Mouse (Mus musculus) spleen, adult 12 weeks (tissue): ENCODE measurements at regions not wholly inside any gene's neighbourhood (a gene's known extent, or its start where the extent isn't known, plus 50 kb on each side); places are given as distances from the start of the nearest gene placed in this dataset.

ENCODE experiments used
- DNase-seq: peaks from one replicate; pipeline ENCODE4 v3.0.0; 2022; ENCODE audit warnings: low spot score

DNA sequence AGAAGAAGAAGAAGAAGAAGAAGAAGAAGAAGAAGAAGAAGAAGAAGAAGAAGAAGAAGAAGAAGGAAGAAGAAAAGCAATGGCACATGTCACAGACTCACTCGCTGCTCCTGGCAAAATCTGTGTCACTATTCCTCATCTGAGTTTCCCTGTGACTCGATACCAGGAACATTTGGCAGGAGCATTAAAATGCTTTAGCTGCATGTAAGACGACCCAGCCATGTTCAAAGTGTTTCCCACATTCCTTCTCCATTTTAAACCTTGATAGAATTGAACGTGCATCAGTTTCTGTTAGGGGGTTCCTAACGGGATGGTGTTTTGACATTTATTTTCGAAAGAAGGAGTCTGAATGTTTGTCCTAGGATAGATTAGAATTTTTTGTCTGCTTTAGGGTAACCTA, 51.2 kb upstream of the Pja2 start:
- no peak for DNase-seq

DNA sequence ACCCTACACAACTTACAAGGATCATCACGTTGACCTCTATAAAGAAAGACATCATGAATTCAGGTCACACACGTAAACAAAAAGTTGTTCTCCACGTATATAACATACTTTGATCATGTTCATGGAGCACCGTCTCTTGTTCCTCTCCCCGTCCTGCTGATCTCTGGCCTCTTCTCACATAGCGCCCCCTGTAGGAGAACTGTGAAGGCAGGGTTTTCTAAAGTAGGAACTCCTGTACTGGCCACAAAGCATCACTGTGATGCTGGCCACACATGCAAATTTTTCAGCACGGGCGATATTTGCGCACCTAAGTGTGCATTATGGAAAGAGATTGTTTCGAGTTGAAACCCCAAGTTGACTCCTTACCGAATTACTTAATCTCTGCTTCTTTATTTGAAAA, 51.9 kb upstream of the Pja2 start:
- DNase-seq, result no peak

DNA sequence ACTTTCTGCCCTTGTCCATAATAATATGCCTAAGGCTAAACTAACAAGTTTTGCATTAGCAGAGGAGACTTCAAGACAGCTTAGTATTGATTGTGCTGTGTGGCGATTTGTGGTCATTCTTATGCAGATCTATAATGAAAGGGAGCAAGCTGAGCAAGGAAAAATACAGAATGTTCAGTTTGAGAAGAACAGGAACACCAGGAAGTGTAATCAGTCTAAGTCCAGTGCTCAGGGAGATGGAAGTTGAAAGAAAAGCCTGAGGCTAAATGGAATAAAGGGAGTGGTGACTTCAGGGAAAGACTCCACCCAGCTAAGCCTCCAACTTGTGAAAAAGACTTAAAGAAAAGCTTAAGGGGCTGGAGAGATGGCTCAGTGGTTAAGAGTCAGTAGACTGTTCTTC, 58.6 kb upstream of the Pja2 start:
- DNase-seq, result no peak

DNA sequence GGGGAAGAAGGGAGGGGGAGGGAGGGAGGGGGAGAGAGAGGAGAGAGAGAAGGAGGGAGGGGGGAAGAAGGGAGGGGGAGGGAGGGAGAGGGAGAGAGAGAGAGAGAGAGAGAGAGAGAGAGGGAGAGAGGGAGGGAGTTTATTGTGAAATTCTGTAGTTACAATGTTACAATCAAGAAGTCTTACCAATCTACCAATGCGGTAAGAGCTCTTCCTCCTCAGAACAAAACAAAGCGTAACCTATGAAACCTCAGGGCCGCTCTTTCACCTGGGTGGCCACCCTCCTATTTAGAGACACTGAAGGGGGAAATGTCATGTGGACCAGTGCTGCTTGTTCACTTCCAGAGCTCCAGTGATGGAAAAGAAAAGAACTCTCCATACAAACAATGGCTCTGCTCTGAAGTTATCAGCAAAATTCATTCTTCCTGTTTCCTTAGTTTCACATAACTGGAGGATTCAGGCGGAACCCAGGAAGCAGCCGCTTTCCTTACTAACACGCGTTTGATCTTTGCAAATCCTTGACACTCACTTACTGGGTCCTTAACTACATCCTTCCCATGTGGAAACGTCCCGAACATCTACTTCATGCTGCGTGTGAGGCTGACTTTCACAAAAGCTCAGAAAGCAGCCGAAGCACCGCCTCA, 65.7 kb upstream of the Pja2 start:
- no peak for DNase-seq

DNA sequence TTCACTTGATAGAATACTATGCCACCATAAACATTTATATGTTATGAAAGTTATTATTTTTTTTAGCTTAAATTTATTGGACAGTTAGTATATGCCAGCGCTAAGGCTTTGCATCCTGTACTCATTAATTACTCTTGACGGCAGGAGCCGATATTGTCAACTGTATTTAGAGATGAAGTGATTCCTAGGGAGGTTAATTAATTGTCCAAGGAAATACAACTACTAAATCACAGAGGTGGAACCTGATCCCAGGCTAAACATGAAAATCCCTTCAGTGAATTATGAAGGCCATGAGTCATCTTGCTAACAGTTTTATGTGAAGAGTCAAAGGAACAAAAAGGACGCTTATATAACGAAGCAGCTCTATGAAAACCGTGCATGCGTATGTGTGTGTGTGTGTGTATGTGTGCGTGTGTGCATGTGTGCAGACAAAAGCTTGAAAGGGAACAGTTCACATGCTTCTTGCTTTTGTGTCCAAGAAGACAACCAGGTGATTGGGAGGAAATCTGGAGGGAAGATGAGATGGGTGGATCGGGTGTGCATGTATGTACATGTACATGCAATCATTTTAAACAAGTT, 66.5 kb upstream of the Pja2 start:
- DNase-seq, result no peak

DNA sequence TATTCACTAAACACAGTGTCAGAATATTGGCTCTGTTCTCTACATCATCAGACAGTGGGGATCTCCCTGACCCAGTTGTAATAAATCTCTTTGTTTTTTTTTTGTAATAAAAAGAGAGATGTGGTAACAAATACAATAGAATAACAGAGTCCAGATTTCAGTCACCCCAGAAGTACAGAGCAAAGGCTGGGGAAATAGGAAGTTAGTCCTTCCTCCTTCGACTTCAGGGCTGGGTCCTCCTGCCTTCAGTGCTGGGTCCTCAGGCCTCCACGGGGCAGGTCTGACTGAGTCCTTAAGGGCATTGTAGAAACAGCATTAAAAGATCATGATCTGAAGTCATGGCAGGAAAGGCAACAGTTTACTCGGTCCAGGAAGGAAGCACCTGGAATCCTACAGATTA, 67.0 kb upstream of the Pja2 start:
- DNase-seq, result no peak

DNA sequence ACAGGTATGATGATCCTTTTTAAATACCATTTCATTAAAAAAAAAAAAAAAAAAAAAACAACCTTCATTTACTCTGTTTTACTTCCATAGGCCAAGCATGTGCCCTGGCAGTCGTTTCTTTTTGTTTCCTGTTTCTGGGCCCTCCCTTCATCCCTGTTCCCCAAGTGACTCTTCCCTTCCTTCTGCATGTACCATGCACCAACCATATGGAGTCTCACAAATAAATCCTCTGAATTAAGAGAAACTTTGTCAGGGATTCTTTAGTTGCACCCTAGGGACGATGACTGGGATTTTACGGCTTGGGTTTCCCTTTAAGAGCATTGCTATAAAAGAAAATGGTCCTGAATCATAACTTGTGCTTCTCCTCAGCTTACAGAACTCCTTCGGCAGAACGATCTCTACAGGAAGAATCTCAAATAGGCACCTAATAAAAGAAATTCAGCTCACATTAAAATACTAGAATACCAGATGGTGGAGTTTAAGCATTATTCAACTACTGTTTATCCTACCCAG, 75.1 kb upstream of the Pja2 start:
- no peak for DNase-seq

DNA sequence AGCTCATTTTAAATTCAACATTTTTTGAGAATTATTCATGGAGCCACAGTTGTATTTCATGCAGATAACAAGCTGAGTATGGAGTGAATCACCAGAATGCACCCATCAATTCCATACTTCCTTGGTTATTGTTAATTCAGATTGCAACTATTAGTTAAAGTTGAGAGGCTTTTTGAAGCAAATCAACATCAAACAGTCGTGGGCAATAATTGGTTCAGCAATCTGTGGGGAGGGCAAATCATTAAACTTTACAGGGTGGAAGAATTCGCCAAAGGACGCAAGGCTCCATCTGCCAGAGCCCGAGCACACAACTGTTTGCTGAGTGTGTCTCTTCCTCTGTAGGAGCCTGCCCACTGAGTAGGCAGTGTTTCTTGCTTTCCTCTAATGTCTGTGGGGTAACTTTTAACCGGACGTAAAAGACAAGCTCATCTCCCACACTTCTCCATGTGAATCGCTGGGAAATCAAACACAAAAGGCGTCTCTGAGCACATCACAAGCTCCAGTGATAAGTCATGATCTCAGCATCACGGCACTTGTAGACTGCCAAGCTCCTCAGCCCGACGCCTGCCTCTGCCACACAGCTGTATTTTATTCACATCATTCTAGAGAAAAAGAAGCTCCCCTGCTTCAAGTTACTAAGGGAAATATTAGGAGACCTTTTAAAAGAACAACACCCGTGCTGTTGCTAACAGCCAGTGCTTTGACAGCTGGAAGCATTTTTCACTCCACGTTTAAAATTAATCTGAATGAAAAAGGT, 75.7 kb upstream of the Pja2 start:
- DNase-seq, result no peak

DNA sequence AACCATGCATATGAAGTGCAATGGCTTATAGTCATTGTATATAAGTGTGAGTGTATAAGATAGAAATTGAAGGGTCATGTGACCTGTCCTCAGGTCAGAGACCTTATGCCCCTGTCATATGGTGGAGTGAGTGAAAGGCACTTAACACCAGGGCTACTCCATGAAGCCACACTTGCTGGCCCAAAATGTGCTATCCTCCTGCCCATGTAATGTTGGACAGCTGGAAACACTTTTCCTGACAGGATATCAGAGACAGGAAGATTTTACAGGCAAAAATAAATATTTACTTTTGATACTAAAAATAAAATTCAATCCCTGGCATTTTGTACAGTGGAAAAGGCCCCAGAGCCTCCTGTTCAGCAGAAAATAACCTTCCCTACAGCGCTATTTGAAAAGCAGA, 94.1 kb upstream of the Pja2 start:
- DNase-seq, result no peak

DNA sequence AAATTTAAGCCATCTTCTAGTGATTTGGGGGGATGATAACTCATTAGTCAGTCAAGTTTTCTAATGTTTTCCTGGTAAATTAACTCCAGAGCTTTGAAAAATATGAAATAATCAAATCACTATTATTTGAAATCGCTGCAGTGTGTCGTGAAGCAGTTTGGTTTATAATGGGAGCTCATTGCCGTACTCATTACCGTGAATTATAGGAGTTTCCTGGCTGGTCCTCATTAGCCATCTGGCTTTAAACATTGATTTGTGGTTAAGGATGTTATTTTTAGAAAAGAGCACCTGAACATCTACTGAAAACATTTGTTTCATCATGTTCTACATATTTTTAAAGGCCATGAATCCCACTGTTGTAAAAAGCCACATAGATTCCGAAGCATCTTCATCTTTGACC, 94.8 kb upstream of the Pja2 start:
- DNase-seq, result no peak

DNA sequence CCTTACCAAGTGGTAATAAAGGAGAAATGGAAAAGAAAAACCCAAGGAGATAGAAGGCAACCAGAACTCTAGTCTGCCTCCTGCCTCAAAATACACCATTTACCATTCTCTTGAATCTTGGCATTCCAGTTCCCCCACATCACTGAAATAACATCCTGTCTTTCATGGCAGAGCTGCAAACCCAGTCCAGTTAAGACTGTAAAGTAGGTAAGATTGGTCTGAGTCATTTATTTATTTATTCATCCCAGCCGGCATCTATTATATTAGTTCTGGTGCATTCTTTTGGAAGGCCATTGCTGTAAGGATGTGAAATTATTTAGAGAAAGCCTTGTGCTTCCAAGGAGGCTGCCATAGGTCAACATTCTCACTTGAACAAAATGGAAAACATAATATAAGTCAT, 107.9 kb upstream of the Pja2 start:
- DNase-seq, result no peak

DNA sequence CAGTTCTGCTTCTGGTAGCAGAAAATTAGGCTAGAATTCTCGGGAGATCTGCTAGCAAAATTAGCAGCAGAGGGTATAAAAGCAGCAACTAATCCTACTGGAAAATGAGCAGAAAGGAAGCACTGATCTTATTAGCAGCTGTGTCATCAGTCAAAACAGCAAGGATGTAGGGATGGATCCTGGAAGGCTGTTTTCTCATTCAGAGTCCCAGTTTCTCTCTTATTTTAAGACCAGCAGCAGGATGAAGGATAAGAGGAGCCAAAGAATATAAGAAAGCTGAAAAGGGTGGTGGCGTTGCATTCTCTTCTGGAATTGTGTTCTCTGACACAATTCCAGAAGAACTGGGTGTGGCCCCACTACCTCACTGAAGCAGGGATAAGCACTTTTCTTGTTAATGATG, 123.0 kb upstream of the Pja2 start:
- DNase-seq, result no peak

DNA sequence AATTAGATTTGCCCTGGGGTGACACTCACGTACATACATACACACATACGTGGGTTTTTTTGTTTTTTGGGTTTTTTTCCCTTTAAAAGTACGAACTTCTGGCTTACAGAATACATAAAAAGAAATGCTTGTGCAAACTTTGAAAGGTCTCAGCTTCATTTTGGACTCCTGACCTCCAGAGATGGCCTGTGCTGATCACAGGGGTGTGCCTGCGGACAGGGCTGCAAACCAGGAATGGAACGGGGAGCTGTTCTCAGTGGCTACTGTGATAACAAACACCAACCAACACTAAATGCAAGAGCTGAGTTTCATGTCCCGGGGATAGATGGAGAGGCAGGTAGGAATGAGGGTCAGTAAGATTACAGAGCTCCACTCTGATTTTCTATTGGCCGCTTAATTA, 134.3 kb upstream of the Man2a1 start:
- no peak for DNase-seq

DNA sequence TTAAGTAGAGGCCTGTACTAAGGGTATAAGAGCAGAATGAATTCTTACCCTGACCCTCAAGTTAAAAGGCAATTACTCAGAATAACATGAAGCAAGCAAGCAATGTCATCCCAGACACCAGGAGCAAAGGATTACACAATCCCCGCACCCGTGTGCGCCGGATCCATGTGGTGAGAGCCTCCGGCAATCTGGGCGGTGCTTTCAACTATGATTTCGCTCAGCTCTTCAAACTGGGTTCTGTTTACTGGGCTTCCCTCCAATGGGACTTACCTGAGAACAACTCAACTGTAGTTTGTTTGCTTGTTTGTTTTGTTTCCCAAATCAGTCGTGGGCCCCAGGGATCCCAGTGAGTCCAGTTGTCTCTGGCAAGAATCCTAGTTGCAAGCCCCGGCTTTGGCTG, 133.8 kb upstream of the Man2a1 start:
- no peak for DNase-seq

DNA sequence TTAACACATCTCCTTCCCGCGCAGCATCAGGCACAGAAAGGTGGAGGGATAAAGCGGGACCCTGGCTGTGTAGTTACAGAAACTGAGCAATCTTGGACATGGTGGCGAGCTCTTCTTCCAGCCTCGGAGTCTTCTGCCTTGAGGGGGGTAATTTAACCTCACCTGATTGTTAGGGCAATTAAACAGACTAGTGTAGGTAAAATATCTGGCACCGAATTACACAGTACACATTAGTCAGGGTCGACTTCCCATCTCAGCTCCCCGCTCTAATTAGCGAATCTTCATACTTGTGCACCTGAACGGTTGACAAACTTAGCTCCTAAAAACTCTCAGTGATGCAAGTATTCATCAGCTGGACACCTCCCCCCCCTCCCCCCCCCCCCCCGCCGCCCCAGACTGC, 133.2 kb upstream of the Man2a1 start:
- no peak for DNase-seq

DNA sequence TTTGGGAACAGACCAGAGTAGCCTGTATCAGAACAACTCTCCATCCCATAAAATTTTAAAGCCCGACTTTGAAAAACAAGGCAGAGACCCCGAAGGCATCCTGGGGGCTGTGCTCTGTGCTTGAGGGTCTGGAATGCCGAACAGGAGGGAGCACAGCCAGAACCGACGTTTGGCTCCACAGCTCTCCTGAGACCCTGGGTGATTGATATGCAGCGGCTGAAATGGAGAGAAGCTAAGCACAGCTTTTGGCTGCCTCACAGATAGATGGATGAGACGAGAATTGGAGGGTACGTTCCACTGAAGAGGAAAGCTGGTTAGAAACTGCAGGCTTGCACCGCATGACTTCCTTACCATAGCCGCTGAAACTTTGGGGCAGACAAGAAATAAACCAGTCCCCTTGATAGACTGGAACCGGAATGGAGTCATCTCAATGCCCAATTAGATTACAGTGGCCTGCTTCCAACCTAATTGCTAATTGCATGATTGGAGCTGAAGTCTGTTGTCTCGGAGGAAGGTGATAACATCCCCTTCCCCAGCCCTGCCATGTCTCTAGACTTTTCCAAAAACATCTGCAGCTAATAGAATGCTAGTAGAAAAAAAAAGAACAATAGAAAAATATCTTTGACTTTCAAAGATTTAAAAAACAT, 130.7 kb upstream of the Man2a1 start:
- no peak for DNase-seq

DNA sequence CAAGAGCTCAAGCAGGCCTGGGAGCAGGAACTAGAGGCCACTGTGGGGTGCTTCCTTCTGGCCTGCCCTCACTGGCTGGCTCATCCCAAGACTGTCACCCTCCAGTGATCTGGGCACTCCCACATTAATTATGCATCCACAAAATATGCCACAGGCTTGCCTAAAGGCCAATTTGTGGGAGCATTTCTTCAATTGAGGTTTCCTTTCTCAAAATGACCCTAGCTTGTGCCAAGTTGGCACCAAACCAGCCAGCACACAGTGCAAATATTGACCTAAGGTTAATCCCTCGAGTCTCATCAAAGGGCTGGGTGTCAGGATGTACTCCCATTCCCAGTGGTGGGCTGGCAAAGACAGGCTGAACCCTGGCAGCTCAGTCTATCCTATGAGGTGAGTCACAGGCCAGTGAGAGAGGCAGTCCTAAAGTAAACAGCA, 119.9 kb upstream of the Man2a1 start:
- DNase-seq, result no peak

DNA sequence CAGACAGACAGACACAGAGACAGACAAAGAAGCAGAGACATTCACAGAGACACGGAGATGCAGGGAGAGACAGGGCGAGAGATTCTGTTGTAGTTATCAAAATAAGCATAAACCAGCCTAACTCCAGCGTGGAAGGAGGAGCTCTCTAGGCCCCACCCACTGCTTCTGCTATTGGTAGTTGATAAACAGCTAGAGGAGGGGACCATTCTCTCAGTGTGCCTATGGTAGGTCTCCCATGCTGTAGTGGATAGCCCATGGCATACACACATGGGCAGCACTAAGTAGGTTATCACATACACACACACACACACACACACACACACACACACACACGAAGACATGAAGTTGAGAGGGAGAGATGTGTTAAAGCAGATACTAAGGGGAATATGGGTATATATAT, 115.7 kb upstream of the Man2a1 start:
- DNase-seq, result no peak

DNA sequence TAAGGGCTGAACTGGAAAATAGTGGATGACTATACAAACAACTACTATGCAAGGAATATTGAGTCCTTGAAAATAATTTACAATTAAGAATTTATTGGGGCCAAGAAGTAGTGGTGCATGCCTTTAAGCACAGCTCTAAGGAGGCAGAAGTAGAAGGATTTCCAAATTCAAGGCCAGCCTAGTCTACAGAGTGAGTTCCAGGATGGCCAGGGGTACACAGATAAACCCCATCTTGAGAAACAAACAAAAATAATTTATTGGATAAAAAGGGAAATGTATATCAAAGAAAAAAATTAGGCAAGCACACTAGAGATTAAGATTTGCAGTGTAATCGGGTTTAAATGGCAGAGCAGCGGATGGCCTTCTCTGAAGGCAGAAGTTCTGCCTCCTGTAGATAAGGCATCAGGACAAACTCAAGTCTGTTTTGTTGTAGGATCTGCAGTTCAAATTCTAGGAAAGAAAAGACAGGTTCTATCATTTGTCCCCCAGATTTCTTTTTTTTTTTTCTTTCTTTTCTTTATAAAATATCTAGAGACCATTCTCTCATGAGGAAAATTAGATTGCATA, 110.7 kb upstream of the Man2a1 start:
- no peak for DNase-seq

DNA sequence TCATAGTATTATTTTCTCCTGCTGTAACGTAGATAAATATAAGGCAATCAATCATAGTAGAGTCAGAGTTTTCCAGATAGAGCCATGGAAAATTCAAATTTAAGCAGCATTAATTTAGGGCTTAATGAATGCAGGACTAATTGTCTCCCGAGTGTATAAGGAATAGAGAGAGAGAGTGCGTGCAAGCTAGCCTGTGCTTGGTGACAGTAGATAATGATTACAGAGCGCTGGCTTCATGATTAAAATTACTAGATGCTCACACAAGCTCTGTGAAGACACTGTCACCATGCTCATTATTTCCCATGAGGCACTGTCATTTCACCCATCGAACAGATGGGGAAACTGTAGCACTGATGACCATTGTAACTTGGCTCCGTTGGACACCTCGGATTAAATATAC, 109.9 kb upstream of the Man2a1 start:
- no peak for DNase-seq

DNA sequence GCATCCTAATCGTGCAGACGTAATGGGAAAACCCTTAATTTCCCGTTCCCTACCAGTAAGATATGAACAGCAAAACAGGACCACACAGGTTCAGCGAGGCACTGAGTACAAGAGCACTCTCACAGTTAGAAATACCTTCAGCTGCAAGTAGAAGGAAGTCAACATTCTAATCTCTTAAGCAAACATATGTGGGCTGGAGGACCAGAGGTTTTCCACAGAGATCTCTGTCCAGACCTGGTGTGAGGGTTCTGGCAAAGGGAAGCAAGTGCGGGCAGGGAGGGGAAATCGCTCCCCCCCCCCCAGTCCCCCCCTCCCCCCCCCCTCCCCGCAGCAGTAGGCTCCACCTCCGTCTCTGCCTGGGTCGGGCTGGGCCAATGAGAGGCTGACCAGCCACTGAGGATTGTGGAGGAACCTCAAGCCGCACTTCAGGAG, 108.6 kb upstream of the Man2a1 start:
- DNase-seq, result no peak

DNA sequence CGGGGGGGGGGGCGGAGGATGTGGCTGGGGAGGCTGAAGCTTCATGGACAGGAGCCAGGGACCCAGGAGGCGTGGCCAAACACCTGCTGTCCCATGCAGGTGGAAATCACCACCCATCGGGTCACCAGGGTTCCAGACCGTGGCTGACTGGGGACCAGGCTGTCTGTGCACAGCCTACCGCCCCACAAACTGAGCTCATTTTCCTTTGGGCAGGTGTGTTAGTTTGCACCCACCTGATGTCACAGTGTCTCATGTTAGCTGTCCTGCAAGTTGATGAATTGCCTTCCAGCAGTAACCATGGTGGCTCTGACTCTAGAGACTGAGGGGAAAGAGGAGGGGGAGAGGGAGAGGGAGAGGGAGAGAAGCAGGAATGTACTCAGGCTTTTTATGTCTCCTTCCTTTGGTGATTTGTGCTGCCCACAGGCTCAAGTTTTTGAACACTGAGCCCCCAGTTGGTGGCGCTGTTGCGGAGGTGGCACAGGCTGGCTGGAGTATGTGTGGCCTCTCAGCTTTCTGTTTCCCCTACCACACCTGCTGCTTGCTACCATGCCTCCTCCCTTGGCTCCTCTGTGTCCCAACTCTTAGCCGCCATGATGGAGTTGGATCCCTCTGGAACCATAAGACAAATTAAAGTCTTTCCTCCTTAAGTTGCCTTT, 107.8 kb upstream of the Man2a1 start:
- peak; percentile 3 for DNase-seq
